Mouse (Mus musculus): ENCODE data around the gene Gm45521. TPM values are rescaled to one million over a fixed set of nuclear protein-coding genes. Genes with fewer than 3 reads are reported as not detected.

Gene Gm45521
- polyA plus RNA-seq, 1 experiment from 2014 or later, result not detected

DNA sequence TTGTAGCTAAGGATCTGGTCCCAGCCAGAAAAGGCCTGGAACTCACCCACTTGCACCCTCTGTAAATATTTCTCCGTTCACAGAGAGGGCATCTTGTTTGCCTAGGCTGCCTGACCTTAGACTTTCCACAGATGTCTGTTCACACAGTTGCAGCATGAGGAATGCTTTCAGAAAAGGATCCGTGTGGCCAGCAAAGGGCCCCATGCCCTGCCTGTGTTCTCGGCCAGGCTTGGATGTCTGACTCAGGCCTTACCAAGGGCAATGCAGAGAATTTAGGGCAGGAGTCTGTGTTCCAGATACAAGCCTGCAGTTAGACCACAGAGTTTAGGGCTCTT is 13.3 kb upstream of the Gm45521 start:
- H3K36me3 ChIP-seq (ENCODE audit: control insufficient read depth, insufficient read depth, low read length), result peaks cover 18% of the 10 kb centered on the region; the same call in 1 of the 2 replicates
- no peaks in the 10 kb centered on the region for H3K9me3 ChIP-seq (ENCODE audit: control insufficient read depth, low read length)
- ATAC-seq (ENCODE audit: low FRiP score, low TSS enrichment) (no peak), DNase-seq (ENCODE audit: low spot score) (no peak)
- H3K27ac ChIP-seq (replicated peaks), result peak overlapping the region; percentile 63
- no peak overlapping the region for H3K9ac ChIP-seq (ENCODE audit: low read length)
- H3K4me2 ChIP-seq (replicated peaks; ENCODE audit: low read depth), result no peak overlapping the region
- no peaks in the 10 kb centered on the region for H3K27me3 ChIP-seq (ENCODE audit: control insufficient read depth, insufficient read depth, low read length)
- TF ChIP-seq CTCF (IDR thresholded peaks at IDR 0.05; ENCODE audit: low read depth) (no peak), EP300 (optimal IDR thresholded peaks at IDR 0.05) (no peak)
- H3K4me3 ChIP-seq (ENCODE audit: low read depth, low read length), result no peak overlapping the region
- H3K4me1 ChIP-seq (replicated peaks; ENCODE audit: control insufficient read depth, insufficient read depth), result no peaks in the 10 kb centered on the region
- 64% methylated on average over 3 of the region's 3 CpGs for whole genome bisulfite sequencing

DNA sequence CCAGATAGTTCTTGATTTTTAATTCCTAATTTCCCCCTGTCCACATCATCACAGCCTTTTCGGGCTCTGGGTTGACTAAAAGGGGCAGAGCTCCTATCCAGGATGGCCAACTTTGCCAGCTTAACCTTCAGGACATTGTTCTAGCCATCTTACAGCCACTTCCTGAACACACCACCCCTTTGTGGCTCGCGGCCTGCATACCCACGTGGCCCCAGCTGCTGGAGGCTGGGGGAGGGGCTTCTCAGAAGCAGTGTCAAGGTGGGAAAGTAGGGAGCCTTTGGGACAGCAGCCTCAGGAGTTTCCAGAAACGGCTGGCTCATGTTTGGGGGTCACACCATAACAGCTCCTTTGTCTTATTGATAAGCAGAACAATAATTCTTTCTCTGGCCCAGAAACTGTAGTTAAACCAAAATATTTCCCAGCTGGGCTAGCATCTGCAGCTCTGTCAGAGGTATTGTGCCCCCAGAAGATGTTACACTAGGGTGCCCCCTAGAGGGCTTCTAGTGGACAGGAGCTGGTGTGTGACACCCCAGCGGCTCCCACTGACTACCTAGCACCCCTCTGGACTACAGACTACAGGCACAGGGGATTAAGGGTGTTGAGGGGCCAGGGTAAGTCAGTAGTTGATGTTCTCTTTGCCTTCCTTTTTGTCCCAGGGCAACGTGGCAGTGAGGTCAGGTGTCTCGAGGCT is 12.6 kb upstream of the Gm45521 start:
- ATAC-seq (ENCODE audit: low FRiP score, low TSS enrichment), result no peak
- WGBS, result 57% methylated on average over 8 of the region's 8 CpGs

DNA sequence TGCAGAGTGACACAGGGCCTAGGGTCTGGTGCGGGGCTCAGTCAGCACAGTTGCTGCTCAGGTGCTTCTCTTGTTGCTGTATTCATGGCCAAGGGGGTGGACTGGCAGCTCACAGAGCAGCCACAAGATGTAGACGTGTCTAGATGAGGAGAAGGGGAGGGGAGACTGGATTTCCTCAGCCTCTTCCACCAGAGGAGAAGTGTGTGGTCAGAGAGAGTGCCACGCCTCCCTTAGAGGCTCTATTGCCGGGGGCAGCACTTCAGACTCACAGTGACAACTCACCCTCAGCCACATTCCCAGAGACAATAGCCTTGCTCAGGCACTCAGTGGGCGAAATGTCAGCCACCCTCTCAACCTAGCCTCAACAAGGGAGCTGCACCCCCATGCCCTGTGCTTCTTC is 11.8 kb upstream of the Gm45521 start:
- no peak for ATAC-seq (ENCODE audit: low FRiP score, low TSS enrichment)
- H3K36me3 ChIP-seq (ENCODE audit: control insufficient read depth, insufficient read depth, low read length), result peaks cover 18% of the 10 kb centered on the region

More for the DNA sequence above, 12.6 kb upstream of the Gm45521 start:
- H3K27me3 ChIP-seq (ENCODE audit: control insufficient read depth, insufficient read depth, low read length), result no peaks in the 10 kb centered on the region
- no peak overlapping the region for H3K4me3 ChIP-seq (ENCODE audit: low read depth, low read length)
- no peaks in the 10 kb centered on the region for H3K4me1 ChIP-seq (replicated peaks; ENCODE audit: control insufficient read depth, insufficient read depth)
- no peak overlapping the region for H3K9ac ChIP-seq (ENCODE audit: low read length)
- H3K27ac ChIP-seq (replicated peaks), result no peak overlapping the region
- no peak for DNase-seq (ENCODE audit: low spot score)
- no peak overlapping the region for H3K4me2 ChIP-seq (replicated peaks; ENCODE audit: low read depth)
- TF ChIP-seq CTCF (IDR thresholded peaks at IDR 0.05; ENCODE audit: low read depth), result peak; percentile 53
- no peak for TF ChIP-seq EP300 (optimal IDR thresholded peaks at IDR 0.05)
- no peaks in the 10 kb centered on the region for H3K9me3 ChIP-seq (ENCODE audit: control insufficient read depth, low read length)
- peaks cover 20% of the 10 kb centered on the region for H3K36me3 ChIP-seq (ENCODE audit: control insufficient read depth, insufficient read depth, low read length)

DNA sequence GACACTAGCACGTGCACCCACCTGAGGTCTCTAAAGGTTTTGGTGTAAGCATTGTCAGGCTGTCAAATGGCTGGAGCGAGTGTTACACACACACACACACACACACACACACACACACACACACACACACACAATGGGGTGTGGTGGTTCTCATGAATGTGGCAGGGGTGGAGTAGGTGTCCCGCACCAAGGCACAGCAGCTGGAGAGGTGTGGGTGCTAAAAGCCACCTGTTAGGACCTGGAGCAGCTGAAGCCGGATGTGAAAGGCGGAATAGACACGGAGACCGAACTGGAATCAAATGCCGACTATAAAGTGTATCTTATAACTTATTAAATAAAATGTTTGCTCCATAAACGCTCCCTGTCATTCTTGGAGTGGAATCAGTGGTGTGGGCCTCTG is 5.9 kb upstream of the Gm45521 start:
- no peaks in the 10 kb centered on the region for H3K9me3 ChIP-seq (ENCODE audit: control insufficient read depth, low read length)
- H3K4me2 ChIP-seq (replicated peaks; ENCODE audit: low read depth), result no peak overlapping the region
- ATAC-seq (ENCODE audit: low FRiP score, low TSS enrichment) (no peak), DNase-seq (ENCODE audit: low spot score) (no peak)
- TF ChIP-seq EP300 (optimal IDR thresholded peaks at IDR 0.05) (no peak), CTCF (IDR thresholded peaks at IDR 0.05; ENCODE audit: low read depth) (no peak)
- no peak overlapping the region for H3K4me3 ChIP-seq (ENCODE audit: low read depth, low read length)
- peaks cover 12% of the 10 kb centered on the region for H3K36me3 ChIP-seq (ENCODE audit: control insufficient read depth, insufficient read depth, low read length)
- 76% methylated on average over 9 of the region's 9 CpGs for WGBS
- no peak overlapping the region for H3K9ac ChIP-seq (ENCODE audit: low read length)
- no peaks in the 10 kb centered on the region for H3K27me3 ChIP-seq (ENCODE audit: control insufficient read depth, insufficient read depth, low read length)
- peaks cover 6% of the 10 kb centered on the region; the same call in 1 of the 2 replicates for H3K4me1 ChIP-seq (replicated peaks; ENCODE audit: control insufficient read depth, insufficient read depth)
- H3K27ac ChIP-seq (replicated peaks), result no peak overlapping the region

More for the DNA sequence above, 11.8 kb upstream of the Gm45521 start:
- Histone ChIP-seq H3K4me1 (replicated peaks; ENCODE audit: control insufficient read depth, insufficient read depth) (no peaks in the 10 kb centered on the region), H3K27me3 (ENCODE audit: control insufficient read depth, insufficient read depth, low read length) (no peaks in the 10 kb centered on the region), H3K27ac (replicated peaks) (no peak overlapping the region), H3K4me2 (replicated peaks; ENCODE audit: low read depth) (no peak overlapping the region), H3K9me3 (ENCODE audit: control insufficient read depth, low read length) (no peaks in the 10 kb centered on the region), H3K4me3 (ENCODE audit: low read depth, low read length) (no peak overlapping the region), H3K9ac (ENCODE audit: low read length) (no peak overlapping the region)
- 70% methylated on average over 5 of the region's 5 CpGs for WGBS
- DNase-seq (ENCODE audit: low spot score), result no peak
- TF ChIP-seq EP300 (optimal IDR thresholded peaks at IDR 0.05), result no peak
- no peak for TF ChIP-seq CTCF (IDR thresholded peaks at IDR 0.05; ENCODE audit: low read depth)

DNA sequence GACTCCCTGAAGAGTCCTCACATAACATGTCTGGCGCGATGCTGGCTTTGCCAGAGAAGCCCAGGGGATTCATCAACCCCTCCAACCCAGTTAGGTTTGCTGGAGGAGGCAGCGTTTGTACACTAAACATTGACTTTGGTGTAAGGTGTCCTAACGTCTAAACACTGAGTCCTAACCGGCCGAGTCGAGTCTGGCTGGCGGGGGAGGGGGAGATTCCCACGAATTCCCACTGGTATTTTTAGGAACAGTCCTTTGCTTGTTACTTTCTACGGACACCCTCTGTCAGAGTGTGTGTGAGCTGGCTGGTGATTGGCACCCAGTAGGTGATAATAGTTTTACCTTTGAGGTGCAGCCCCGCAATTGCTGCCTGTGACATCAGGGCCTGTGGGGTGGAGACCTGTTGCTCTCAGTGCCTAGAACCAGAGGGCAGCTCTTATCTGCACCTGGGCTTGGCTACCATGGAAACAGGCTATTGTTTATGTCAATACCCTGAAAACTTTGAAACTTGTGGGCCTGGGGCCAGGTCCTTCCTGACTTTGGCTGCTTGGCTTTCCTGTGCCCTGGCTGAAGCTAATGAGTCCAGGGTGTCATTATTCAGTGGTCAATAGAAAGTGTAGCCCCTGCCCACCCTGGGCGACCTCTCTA is 4.4 kb upstream of the Gm45521 start:
- TF ChIP-seq CTCF (IDR thresholded peaks at IDR 0.05; ENCODE audit: low read depth) (no peak), EP300 (optimal IDR thresholded peaks at IDR 0.05) (no peak)
- H3K9ac ChIP-seq (ENCODE audit: low read length), result peak overlapping the region; percentile 8; the same call in 1 of the 2 replicates
- H3K9me3 ChIP-seq (ENCODE audit: control insufficient read depth, low read length), result no peaks in the 10 kb centered on the region
- H3K27me3 ChIP-seq (ENCODE audit: control insufficient read depth, insufficient read depth, low read length), result no peaks in the 10 kb centered on the region
- 21% methylated on average over 12 of the region's 12 CpGs for WGBS
- H3K4me2 ChIP-seq (replicated peaks; ENCODE audit: low read depth), result no peak overlapping the region
- DNase-seq (ENCODE audit: low spot score) (peak; percentile 86), ATAC-seq (ENCODE audit: low FRiP score, low TSS enrichment) (peak; percentile 89)
- peaks cover 6% of the 10 kb centered on the region; the same call in 1 of the 2 replicates for H3K4me1 ChIP-seq (replicated peaks; ENCODE audit: control insufficient read depth, insufficient read depth)
- no peak overlapping the region for H3K4me3 ChIP-seq (ENCODE audit: low read depth, low read length)
- H3K27ac ChIP-seq (replicated peaks), result peak overlapping the region; percentile 50
- H3K36me3 ChIP-seq (ENCODE audit: control insufficient read depth, insufficient read depth, low read length), result peaks cover 12% of the 10 kb centered on the region

DNA sequence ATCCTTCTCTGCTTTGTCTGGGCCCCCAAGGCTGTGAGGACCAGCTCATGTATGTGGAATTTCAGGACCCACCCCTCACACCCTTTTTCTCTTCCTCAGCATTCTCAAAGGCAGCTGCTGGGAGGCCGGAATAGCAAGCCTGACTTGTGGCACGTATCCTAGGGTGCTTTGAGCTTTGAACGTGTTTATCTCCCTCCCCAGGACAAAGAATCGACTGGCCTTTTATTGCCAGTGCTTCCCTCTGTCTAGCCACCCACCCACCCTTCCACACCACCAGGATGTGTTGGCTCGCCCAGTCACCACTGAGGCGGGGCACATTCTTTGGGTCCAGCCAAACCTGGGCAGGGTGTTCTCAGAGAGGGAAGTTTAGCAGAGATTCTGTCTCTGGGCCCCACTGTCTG is 3.0 kb upstream of the Gm45521 start:
- Histone ChIP-seq H3K4me1 (replicated peaks; ENCODE audit: control insufficient read depth, insufficient read depth) (peaks cover 6% of the 10 kb centered on the region; the same call in 1 of the 2 replicates), H3K27ac (replicated peaks) (peak overlapping the region; percentile 50), H3K9me3 (ENCODE audit: control insufficient read depth, low read length) (no peaks in the 10 kb centered on the region), H3K36me3 (ENCODE audit: control insufficient read depth, insufficient read depth, low read length) (peaks cover 3% of the 10 kb centered on the region), H3K4me3 (ENCODE audit: low read depth, low read length) (no peak overlapping the region), H3K4me2 (replicated peaks; ENCODE audit: low read depth) (no peak overlapping the region), H3K9ac (ENCODE audit: low read length) (no peak overlapping the region), H3K27me3 (ENCODE audit: control insufficient read depth, insufficient read depth, low read length) (no peaks in the 10 kb centered on the region)
- DNase-seq (ENCODE audit: low spot score) (peak; percentile 60), ATAC-seq (ENCODE audit: low FRiP score, low TSS enrichment) (peak; percentile 44)
- WGBS, result 27% methylated on average over 6 of the region's 6 CpGs
- TF ChIP-seq EP300 (optimal IDR thresholded peaks at IDR 0.05), result no peak
- no peak for TF ChIP-seq CTCF (IDR thresholded peaks at IDR 0.05; ENCODE audit: low read depth)

Measured in stomach, postnatal 0 days (tissue).